Mouse (Mus musculus) gastrocnemius, postnatal 14 days (tissue): ENCODE results near the gene Mfap5. TPM values are rescaled to one million over a fixed set of nuclear protein-coding genes. Genes with fewer than 3 reads are reported as not detected.
"Not testable (repeated sequence)": the region's sequence is repeated elsewhere in the genome, so short reads cannot be mapped to it uniquely, and the experiment has no call there.

Experiments used
- DNase-seq: peaks from one replicate; pipeline ENCODE4 v3.0.0; 2021; ENCODE audit warnings: mixed read lengths
- intact Hi-C: fragments of 180-260 bp; cut with DNase I; formaldehyde crosslinking; loops from one replicate; pipeline ENCODE4 v1.15.1; 2025; ENCODE audit warnings: low total_unique reads
- long read RNA-seq, 2 experiments: library from polyadenylated mRNA; stranded (forward); transcript quantifications; one replicate each; pipeline ENCODE4 v2.0.0; 2021
- total RNA-seq, 2 experiments: library from RNA; stranded (reverse); gene quantifications; 2 replicates each; pipeline ENCODE4 v1.2.3; 2021

The Mfap5 gene
- total RNA-seq, result 100 to 1,000 TPM in 1 of 2 experiments, 10 to 100 TPM in 1; 92.6 to 115 TPM
- long read RNA-seq, experiment 1, transcript Mfap5-207 (10 exons, 1,506 nt), result major isoform, 61 of 71 reads
- long read RNA-seq, experiment 1, partial matches to known transcripts, result 2 of 71 reads
- long read RNA-seq, experiment 1, other reads (novel, unspliced or antisense), result 4 of 71 reads
- long read RNA-seq, experiment 2, transcript Mfap5-207 (10 exons, 1,506 nt), result major isoform, 69 of 82 reads
- long read RNA-seq, experiment 2, partial matches to known transcripts, result 4 of 82 reads
- long read RNA-seq, experiment 2, other reads (novel, unspliced or antisense), result 5 of 82 reads

DNA sequence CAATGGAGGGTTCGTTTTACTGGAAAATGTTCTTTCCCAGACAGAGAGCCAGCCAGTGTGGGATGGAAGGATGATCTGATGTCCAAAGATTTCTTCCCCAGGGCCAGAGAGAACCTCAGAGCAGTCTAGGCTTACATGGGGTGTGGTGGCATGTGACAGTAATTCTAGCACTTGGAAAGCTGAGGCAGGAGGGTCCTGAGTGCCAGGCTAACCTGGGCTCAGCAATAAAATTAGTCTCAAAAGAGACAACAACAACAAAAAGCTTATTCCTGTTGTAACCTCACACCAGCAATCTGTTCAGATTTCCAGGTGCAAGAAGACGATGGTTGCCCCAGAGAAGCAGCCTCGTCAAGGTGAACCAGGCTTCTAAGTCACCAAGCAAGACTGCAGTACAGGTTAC is at the start of gene Mfap5:
TSS of gene Mfap5 (plus strand) at position 301 of the 400 bp plus-strand sequence.
- intact Hi-C loops, result no loop called here
- DNase-seq, result no peak

- DNase-seq, result no peak
- intact Hi-C loops, result no loop called here
Observed at GRCm38 (mm10) chr6:122458946-122459693, 46.5 kb upstream of the Mfap5 start.

DNA sequence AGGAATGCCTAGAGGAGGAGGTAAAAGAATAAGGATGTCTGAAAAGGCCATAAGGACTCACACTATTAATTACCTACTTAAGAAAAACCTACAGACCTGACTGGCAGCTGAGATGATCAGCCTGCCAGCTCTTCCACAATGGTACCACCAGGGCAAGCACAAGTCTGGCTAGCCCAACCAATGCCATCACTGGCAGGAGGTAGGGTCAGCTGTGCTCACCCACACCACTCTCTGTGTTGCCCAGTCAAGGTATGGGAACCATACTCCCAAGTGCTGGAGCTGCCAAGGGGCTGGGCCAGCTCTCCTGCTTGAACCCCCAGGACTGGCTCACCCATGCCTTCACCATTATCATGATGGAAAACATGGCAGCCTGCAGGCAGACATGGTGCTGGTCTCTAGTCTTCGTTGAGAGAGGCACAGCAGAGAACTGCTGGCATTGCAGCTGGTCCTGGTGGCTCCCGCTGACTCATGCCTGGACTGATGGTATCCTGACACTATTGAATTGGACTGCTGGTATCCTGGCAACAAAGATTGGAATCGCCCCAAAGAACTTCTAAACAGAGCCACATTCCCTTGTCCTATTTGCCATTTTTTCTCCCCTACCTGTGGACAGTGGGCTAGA is 39.4 kb upstream of the Mfap5 start:
- DNase-seq, result no peak
- intact Hi-C loops, result no loop called here

DNA sequence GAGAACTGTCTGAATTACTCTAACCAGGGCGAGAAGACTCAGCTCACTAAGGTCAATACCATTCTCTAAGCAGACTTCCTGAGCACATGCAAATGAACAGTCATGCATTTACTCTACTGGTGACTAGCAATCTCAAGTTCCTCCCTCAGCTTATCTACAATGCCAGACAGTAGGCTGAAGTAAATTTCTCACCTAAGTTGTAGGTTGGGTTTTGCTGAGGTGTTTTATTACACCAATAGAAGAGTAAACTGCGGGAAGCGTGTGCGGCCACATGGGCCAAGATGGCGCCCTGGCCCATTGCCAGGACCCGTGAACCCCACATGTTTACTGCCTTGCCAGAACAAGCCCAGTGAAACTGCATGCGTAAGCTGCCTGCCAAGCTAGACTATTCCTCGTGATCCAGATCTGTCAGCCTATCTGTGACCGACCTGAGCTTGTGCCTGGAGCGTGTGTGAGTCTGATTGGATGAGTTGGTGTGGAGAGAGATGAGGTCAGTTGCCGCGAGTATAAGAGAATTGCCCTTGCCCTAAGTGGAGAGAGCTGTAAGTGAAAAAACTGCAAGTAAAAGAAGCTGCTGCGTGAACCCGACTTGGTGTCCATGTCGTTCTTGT is 36.5 kb upstream of the Mfap5 start:
- intact Hi-C loops, result no loop called here
- no peak for DNase-seq

- DNase-seq, result no peak
- intact Hi-C loops, result no loop called here
Observed at GRCm38 (mm10) chr6:122470240-122470639, 35.4 kb upstream of the Mfap5 start.

- DNase-seq, intact Hi-C loops: not testable (repeated sequence)
Observed at GRCm38 (mm10) chr6:122471461-122471860, 34.2 kb upstream of the Mfap5 start.

GRCm38 (mm10) chr6:122478062-122478461 is 27.6 kb upstream of the Mfap5 start:
- DNase-seq, result no peak
- intact Hi-C loops, result no loop called here

DNA sequence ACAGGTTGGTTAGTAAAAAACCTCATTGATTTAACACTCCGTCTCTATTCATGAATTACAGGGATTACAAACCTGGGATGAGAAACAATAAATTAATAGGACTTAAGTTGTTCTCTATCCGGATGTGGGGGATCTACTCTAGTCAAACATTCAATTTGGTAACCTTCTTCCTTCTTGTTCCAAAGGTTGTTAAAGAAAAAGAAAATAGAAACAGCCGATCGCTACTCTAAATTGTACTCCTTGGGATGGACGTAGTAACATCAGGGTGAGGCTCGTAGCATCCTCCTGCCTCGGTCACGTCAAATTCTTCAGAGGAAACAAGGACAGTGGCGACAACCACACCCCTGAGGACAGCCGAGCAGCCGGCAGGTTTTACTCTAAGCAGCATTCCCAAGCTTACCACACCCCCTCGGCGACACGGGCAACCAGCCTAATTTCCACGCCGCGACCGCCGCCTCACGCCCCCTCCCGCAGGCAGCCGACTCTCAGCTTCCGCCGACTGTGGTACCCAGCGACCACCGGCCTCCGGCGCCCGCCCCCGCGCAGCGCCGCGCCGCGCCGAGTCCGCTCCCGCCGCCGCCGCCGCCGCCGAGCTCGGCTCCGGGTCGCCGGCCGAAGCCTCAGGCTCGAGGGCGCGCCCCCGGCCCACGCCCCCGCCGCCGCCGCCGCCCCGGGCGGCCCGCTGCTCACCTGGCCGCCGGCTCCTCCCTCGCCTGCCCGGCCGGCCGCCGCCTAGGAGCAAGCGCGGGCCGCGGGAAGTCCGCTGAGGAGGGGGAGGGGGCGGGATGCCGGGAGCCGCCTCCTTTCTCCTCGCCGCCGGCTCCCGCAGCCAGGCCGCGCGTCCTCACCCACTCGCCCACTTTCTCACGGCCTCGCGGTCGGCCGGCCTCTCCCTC is 20.0 kb upstream of the Mfap5 start:
- intact Hi-C loops, result no loop called here
- no peak for DNase-seq

DNA sequence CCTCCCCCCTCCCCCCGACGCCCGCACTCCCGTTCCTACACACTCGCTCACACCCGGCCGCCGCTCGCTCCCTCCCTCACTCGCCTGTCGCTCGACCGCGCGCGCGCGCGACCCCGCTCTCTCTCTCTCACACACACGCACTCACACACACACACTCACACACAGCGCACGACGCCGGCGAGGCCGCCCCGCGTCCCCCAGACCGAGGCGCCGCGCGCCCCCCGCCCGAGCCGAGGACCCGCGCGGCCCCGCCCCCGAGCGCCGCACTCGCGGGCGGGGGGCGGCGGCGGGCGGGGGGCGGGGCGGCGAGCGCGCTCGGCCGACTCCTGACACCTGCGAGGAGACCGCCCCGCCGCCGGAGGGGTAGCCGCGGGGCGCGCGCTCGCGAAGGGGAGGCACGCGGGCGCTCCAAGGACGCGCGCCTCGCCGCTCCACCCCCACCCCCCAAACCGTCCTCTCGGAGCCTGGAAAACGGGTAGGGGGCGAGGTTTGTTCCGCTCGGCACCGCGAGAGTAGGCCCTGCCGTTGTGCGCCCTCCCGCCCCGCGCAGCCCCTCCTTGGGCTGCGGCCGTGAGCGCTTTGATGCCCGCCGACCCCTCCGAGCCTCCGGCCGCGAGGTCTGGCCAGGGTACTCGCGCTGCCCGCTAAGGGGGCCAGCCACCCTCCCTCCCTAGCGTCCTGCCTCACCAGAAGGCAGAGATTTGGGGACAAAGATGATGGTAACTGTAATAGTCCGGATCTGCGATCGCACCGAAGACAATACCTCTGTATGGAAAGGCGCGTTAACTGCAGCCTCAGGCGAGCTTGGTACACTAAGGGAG is 19.1 kb upstream of the Mfap5 start:
- intact Hi-C loops, result no loop called here
- DNase-seq, result no peak

DNA sequence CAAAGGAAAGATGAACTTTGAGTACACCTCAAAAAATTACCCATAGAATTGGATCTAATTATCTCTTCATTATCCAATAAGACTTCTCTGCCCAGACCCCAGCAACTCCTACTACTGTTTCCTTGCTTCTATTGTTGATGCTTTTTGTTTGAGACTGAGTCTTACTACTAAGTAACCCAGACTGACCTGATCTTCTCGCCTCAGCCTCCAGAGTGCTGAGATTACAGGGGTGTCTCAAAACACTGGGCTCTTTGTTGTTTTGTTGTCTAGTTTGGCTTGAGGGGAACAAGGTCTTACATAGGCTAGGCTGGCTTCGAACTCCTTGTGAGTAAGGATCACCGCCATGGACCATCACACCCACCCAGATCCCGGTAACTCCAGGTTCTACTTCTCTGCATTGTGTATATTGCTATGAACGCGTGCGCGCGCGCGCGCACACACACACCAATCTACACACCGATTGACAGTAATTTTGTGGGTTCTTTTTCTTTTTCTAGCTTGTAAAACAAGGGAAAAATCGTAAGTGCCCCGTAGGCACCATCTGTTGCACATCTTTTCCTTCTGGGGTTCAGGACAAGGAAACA is 14.6 kb upstream of the Mfap5 start:
- intact Hi-C loops, result no loop called here

GRCm38 (mm10) chr6:122491557-122491956 is 14.1 kb upstream of the Mfap5 start:
- intact Hi-C loops, result no loop called here
- DNase-seq, result no peak

More for the DNA sequence above, 14.6 kb upstream of the Mfap5 start:
- no peak for DNase-seq

DNA sequence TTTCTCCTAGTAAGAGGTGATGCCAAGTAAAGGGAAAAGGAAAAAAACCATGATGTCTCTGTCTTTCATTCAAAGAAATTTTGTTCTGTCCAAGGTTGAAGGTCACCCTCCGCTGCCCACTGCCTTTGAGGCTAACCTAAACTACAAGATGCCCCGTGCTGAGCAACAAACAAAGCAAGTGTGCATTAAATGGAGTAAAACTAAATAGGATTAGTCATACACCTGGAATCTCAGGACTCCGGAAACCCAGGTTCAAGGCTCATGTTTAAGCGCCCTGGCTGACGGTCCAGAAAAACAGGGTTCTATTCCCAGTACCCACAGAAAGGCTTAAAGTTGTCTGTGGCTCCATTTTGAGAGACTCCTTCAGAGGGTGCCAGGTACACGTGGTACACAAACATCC is 13.2 kb upstream of the Mfap5 start:
- intact Hi-C loops, result no loop called here
- DNase-seq, result no peak

DNA sequence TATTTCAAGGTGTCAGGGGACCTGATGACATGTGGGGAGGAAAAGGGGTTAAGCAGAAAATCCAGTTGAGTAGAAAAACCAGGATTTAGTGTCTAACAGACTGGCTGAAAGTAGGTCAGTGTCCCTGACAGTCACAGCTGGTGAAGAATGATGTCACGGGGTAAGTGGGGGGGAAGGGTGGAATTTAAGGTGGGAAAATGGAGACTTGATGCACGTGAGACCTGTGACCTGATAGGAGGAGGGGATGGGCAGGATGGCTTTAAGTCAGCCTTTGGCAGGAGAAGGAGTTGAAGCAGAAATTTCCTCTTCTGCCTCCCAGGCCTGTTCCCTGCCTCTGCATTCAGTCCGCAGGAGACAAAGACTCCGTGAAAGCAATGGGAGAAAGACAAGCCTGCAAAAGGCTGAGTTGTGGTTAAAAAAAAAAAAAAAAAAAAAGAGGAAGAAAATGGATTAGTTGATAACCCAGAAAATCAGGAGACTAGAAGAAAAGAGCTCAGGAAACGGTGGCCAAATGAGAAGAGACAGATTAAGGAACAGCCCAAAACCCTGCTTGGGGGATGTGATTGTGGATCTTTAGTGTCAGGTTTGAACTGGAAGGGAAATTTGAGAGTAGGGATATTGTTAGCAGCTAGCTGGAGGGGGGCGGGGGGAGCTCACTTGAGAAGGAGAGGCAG is 11.7 kb upstream of the Mfap5 start:
- DNase-seq, result no peak
- intact Hi-C loops, result no loop called here

- intact Hi-C loops, result loop anchor here (5.0 kb wide), 1 partner anchor 67 kb away; no protein-coding TSS in a partner anchor
- DNase-seq, result no peak
Observed at GRCm38 (mm10) chr6:122495082-122495881, 10.4 kb upstream of the Mfap5 start.

GRCm38 (mm10) chr6:122496501-122496900 is 9.1 kb upstream of the Mfap5 start:
- DNase-seq, result no peak
- intact Hi-C loops, result loop anchor here (5.0 kb wide), 1 partner anchor 66 kb away; no protein-coding TSS in a partner anchor

DNA sequence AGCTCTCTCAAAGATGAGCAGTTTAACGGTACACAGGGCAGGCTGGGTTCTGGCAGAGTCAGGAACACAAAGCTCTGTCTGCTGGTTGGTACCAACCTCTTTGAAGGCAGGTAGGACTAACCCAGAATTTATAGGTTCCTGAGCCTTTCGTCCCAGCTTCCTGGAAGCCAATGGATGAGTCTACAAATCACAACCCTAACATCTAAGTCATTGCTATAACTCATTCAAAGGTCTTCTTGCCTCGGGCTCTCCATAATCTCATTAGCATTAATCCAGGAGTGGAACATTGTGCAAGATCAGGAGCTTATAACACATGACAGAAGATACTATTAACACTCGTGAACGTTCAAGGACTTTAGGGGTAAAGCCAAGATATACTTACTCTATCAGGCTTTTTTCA is 7.0 kb upstream of the Mfap5 start, which contains the start of gene Rimklb:
TSS of gene Rimklb (minus strand) at position 101 of the 400 bp plus-strand sequence.
- no peak for DNase-seq
- intact Hi-C loops, result loop anchor here (5.0 kb wide), 1 partner anchor 64 kb away; no protein-coding TSS in a partner anchor
